Mouse (Mus musculus) forebrain, embryonic 16.5 days (tissue): ENCODE results near the gene Fam241b. TPM values are rescaled to one million over a fixed set of nuclear protein-coding genes. Genes with fewer than 3 reads are reported as not detected.

Source experiments
- ATAC-seq: fragments of 200-750 bp; cut with Nextera tagmentation; 2 replicates; pipeline ENCODE4 v1.8.0; 2017; ENCODE audit warnings: mild to moderate bottlenecking, moderate library complexity
- H3K27ac ChIP-seq: fragments of 300-500 bp; sonication (generic); 2 replicates; pipeline ENCODE4 v1.5.1; 2014; ENCODE audit warnings: low read length, control low read depth
- H3K27me3 ChIP-seq: fragments of 300-500 bp; sonication (generic); replicated peaks from 2 replicates; pipeline ENCODE4 v1.6.1; 2014; ENCODE audit warnings: low read length; ENCODE audit not compliant: control insufficient read depth, insufficient read depth
- H3K36me3 ChIP-seq: fragments of 300-500 bp; sonication (generic); 2 replicates; pipeline ENCODE4 v1.6.1; 2014; ENCODE audit not compliant: control insufficient read depth, insufficient read depth
- H3K4me1 ChIP-seq: fragments of 300-500 bp; sonication (generic); replicated peaks from 2 replicates; pipeline ENCODE4 v1.6.1; 2014; ENCODE audit warnings: low read length; ENCODE audit not compliant: control insufficient read depth, insufficient read depth
- H3K4me2 ChIP-seq: fragments of 300-500 bp; sonication (generic); 2 replicates; pipeline ENCODE4 v1.6.1; 2014; ENCODE audit warnings: mild to moderate bottlenecking, low read length, control low read depth
- H3K4me3 ChIP-seq: fragments of 300-500 bp; sonication (generic); replicated peaks from 2 replicates; pipeline ENCODE4 v1.5.1; 2014; ENCODE audit warnings: mild to moderate bottlenecking, low read length, control low read depth
- H3K9ac ChIP-seq: fragments of 300-500 bp; sonication (generic); replicated peaks from 2 replicates; pipeline ENCODE4 v1.6.1; 2014; ENCODE audit warnings: low read depth, low read length, control low read depth
- H3K9me3 ChIP-seq: fragments of 300-500 bp; sonication (generic); 2 replicates; pipeline ENCODE4 v1.6.1; 2016; ENCODE audit warnings: low read length; ENCODE audit not compliant: control insufficient read depth
- WGBS: fragments of 180-500 bp; shearing (Covaris S2); extraction: QIAGEN DNeasy Blood & Tissue Kit; methylation state at CpG from one replicate; pipeline ENCODE4 v1.1.7; 2014; 5-methylcytosine and 5-hydroxymethylcytosine counted together
- polyA plus RNA-seq: library from polyadenylated mRNA; unstranded; fragments of >200 nt; fragmentation: Nextera tagmentation; extraction: Ambion mirVana; gene quantifications from 2 replicates; pipeline ENCODE4 v1.2.1, GENCODE M21; 2015

Fam241b gene
- polyA plus RNA-seq, 1 experiment from 2014 or later = 185 TPM

GRCm38 (mm10) chr10:62135696-62136470 lies 7.8 kb downstream of the Fam241b start:
- Histone ChIP-seq H3K9ac (no peak overlapping the region), H3K4me1 (peaks cover 10% of the 10 kb centered on the region)
- WGBS = 3% methylated on average over 8 of the region's 8 CpGs

DNA sequence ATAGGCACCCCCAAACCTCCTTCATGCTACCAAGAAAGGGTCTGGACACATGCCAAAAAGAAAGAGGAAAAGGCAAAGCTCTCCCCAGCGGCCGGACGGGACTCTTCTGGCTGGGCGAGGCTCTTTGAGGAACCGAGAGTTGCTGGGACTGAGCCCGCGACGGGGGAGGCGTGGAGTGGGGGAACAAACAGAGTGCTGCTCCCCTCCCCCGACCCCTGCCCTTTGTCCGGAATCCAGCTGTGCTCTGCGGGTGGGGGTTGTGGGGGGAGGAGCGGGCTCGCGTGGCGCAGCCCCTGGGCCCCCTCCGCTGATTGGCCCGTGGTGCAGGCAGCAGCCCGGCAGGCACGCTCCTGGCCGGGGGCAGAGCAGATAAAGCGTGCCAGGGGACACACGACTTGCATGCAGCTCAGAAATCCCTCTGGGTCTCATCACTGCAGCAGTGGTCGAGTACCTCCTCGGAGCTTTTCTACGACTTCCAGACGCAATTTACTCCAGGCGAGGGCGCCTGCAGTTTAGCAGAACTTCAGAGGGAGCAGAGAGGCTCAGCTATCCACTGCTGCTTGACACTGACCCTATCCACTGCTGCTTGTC lies 10.9 kb downstream of the Fam241b start, which contains the start of gene Neurog3:
TSS of gene Neurog3 (plus strand) at position 400 of the 591 bp plus-strand sequence.
- H3K36me3 ChIP-seq = no peaks in the 10 kb centered on the region
- WGBS = 0% methylated on average over 23 of the region's 29 CpGs
- peaks cover 23% of the 10 kb centered on the region for H3K4me1 ChIP-seq
- no peak for ATAC-seq
- no peak within 1 kb of the TSS for H3K27ac ChIP-seq
- peaks cover 86% of the 10 kb centered on the region for H3K27me3 ChIP-seq
- no peaks in the 10 kb centered on the region for H3K9me3 ChIP-seq
- H3K4me3 ChIP-seq = no peak within 1 kb of the TSS; the same call in 1 of the 2 replicates
- H3K4me2 ChIP-seq = peak within 1 kb of the TSS; percentile 25; the same call in 1 of the 2 replicates
- no peak within 1 kb of the TSS for H3K9ac ChIP-seq

More at GRCm38 (mm10) chr10:62135696-62136470, 7.8 kb downstream of the Fam241b start:
- H3K36me3 ChIP-seq = no peaks in the 10 kb centered on the region
- H3K4me3 ChIP-seq = no peak overlapping the region
- no peaks in the 10 kb centered on the region for H3K9me3 ChIP-seq
- no peak for ATAC-seq
- H3K27ac ChIP-seq = no peak overlapping the region
- no peak overlapping the region for H3K4me2 ChIP-seq
- H3K27me3 ChIP-seq = peaks cover 59% of the 10 kb centered on the region

DNA sequence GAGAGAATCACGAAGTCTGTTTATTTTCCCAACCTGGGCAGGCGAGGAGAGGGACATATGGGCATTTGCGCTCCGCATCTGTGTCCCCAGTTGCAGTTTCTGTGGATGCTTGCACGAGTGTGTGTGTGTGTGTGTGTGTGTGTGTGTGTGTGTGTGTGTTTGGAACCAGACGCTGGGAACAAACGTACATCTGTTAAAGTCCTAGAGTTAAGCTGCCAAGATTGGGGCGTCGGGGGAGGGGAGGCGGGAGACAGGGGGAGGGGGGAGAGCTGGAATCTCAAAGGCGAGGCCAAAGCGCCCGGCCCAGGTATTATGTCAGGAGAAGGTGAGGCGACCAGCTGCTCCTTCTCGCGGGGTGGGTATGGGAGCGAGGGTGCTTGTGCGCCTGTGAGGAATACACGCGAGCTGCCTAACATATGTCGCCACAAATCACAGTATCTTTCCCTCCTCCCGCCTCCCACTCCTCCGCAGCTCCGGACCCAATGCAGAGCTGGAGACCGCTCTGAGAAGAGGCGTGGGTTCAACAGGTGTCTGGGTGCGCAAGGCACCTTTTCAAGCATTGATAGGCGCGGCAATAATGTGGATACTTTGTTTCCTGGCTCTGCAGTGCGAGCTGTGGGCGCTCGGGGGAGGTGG lies 15.3 kb downstream of the Fam241b start:
- Histone ChIP-seq H3K4me1 (peaks cover 22% of the 10 kb centered on the region), H3K4me3 (peak overlapping the region; percentile 20), H3K27me3 (peaks cover 57% of the 10 kb centered on the region), H3K9ac (no peak overlapping the region), H3K9me3 (no peaks in the 10 kb centered on the region), H3K36me3 (no peaks in the 10 kb centered on the region), H3K27ac (no peak overlapping the region), H3K4me2 (peak overlapping the region; percentile 47)
- under 1% methylated on average over 29 of the region's 32 CpGs for WGBS
- ATAC-seq = peak; percentile 71

- peaks cover 18% of the 10 kb centered on the region for H3K4me1 ChIP-seq
- H3K27me3 ChIP-seq = peaks cover 51% of the 10 kb centered on the region
- no peaks in the 10 kb centered on the region for H3K9me3 ChIP-seq
- H3K4me3 ChIP-seq = peak overlapping the region; percentile 14; the same call in 1 of the 2 replicates
- H3K36me3 ChIP-seq = no peaks in the 10 kb centered on the region
- peak overlapping the region; percentile 47 for H3K4me2 ChIP-seq
- H3K9ac ChIP-seq = no peak overlapping the region
- H3K27ac ChIP-seq = no peak overlapping the region
- 35% methylated on average over 21 of the region's 21 CpGs for WGBS
- ATAC-seq = no peak
Observed at GRCm38 (mm10) chr10:62127711-62128231, 15.9 kb downstream of the Fam241b start.

DNA sequence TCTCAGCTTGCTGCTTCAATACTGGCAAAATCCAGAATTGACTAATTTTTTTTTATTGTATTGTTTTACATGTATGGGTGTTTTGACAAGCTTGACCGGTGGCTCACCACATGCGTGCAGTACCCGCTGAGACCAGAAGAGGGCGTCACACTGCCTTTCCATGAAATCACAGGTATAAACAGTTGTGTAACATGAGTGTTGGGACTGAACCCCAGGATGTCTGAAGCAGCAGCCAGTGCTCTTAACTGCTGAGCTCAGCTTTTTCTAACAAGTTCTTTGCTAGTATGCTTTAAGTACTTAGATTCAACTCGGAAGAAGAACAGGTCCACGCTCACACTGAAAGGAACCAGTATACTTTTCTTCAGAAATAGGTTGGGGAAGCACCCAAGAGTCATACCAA lies 16.6 kb downstream of the Fam241b start:
- no peak for ATAC-seq
- WGBS = 33% methylated on average over 6 of the region's 6 CpGs
- H3K4me2 ChIP-seq = no peak overlapping the region
- no peaks in the 10 kb centered on the region for H3K9me3 ChIP-seq
- H3K4me3 ChIP-seq = no peak overlapping the region
- H3K36me3 ChIP-seq = no peaks in the 10 kb centered on the region
- H3K27ac ChIP-seq = no peak overlapping the region
- peaks cover 44% of the 10 kb centered on the region for H3K27me3 ChIP-seq
- peaks cover 15% of the 10 kb centered on the region for H3K4me1 ChIP-seq
- no peak overlapping the region for H3K9ac ChIP-seq

DNA sequence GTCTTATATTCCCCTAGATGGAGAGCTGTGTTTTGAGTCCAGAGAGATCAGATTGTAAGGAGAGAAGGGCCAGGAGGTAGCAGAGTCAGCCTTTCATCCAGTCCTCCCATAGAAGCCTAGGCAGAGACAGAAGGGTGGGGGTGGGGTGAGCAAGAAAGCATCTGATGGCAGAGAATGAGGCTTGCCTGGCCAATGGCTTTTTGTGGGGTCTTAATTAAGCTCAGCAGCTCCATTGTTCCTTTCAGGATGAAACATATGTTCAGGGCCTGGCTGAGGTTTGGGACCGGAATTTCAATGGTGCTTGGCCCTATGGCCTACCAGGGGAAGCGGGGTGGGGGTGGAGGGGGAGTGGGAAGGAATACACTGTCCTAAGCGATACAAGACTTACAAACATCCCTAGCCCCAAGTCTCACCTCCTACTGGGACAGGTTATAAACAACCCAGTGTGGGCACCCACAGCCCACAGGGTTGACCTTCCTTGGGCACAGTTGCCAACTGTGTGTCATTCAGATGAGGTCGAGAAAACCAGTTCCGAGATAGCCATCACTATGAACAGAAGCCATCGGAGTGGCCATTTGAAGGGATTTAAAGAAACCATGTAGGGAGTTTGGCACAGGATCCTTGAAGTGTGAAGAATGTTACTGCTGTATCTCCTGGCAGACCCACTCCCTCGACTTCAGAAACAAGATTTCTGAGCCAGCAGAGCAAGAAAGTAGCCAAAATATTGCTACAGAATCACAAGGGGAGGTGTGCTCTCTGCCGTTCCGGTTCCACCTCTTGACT lies 29.7 kb downstream of the Fam241b start:
- no peak overlapping the region for H3K4me2 ChIP-seq
- no peaks in the 10 kb centered on the region for H3K36me3 ChIP-seq
- H3K4me3 ChIP-seq = no peak overlapping the region
- ATAC-seq = peak; percentile 38
- no peak overlapping the region for H3K27ac ChIP-seq
- H3K4me1 ChIP-seq = peaks cover 21% of the 10 kb centered on the region
- no peaks in the 10 kb centered on the region for H3K27me3 ChIP-seq
- no peak overlapping the region for H3K9ac ChIP-seq
- 28% methylated on average over 9 of the region's 9 CpGs for WGBS
- no peaks in the 10 kb centered on the region for H3K9me3 ChIP-seq

- WGBS = 43% methylated on average over 6 of the region's 6 CpGs
- ATAC-seq = peak; percentile 3; the same call in 1 of the 2 replicates
- Histone ChIP-seq H3K27me3 (no peaks in the 10 kb centered on the region), H3K9me3 (no peaks in the 10 kb centered on the region), H3K4me3 (peak overlapping the region; percentile 81), H3K4me1 (peaks cover 24% of the 10 kb centered on the region), H3K9ac (peak overlapping the region; percentile 94), H3K36me3 (no peaks in the 10 kb centered on the region), H3K4me2 (peak overlapping the region; percentile 88), H3K27ac (no peak overlapping the region)
Observed at GRCm38 (mm10) chr10:62111207-62111576, 32.5 kb downstream of the Fam241b start.

DNA sequence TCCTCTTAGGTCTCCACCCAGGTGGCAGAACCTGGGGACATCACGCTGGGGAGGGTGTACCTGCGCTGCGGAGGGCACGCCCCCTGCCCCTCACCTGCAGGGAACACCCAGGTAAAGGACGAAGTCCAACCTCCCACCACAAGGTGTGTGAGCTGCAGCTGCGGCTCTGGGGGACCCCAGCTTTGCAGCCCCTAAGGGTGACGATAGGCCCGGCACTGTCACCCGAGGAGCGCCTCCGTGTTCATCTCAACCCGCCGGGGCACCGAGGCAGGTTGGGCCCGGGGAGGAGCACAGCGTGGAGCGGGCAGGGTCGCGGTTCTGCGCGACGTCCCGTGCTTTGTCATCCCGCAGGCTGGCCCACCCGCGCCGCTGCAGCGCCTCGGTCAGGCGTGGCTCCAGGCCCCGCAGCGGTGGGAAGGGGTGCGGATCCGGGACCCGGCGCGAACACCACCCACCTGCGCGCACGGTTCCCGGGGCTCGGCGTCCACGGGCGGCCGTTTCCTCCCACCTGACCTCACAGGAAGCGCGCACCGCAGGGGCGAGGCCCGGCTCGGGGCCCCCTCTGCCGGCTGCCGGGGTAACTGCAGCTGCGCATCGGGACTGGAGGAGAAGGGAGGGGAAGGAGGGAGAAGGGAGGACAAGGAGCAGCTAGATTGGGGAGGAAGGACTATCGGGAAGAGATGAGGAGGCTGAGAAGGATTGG lies 33.1 kb downstream of the Fam241b start:
- peak; percentile 87 for ATAC-seq
- no peak overlapping the region for H3K27ac ChIP-seq
- peak overlapping the region; percentile 81 for H3K4me3 ChIP-seq
- no peaks in the 10 kb centered on the region for H3K36me3 ChIP-seq
- no peaks in the 10 kb centered on the region for H3K9me3 ChIP-seq
- peak overlapping the region; percentile 94 for H3K9ac ChIP-seq
- H3K4me2 ChIP-seq = peak overlapping the region; percentile 88
- H3K4me1 ChIP-seq = peaks cover 24% of the 10 kb centered on the region
- no peaks in the 10 kb centered on the region for H3K27me3 ChIP-seq
- WGBS = 0% methylated on average over 57 of the region's 57 CpGs
